Mouse (Mus musculus): ENCODE data around the gene Timm13.
A peak's percentile ranks its signal among the peaks of the same experiment; 100 is the strongest.

The Timm13 gene

DNA sequence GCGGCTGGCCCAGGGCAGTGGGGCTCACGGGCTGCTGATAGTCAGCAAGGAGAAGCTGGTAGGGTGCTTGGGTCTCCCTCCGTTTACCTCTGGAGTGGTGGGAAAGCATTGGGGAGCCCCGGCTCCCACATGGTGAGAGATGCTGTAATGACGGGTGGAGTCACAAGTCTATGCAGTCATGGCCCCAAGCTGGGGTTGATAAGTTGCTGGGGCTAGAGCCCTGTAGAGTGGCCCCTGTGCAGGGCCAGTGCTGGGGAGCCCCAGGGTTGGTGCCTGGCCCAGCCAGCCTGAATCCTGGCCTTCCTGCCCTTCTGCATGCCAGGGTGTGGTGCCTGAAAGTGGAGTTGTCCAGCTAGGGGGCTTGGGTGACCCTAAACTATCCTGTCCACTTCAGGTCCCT lies 38.5 kb downstream of the Timm13 start:
- no peak for DNase-seq (ENCODE audit: low spot score in 2 of 2)

DNA sequence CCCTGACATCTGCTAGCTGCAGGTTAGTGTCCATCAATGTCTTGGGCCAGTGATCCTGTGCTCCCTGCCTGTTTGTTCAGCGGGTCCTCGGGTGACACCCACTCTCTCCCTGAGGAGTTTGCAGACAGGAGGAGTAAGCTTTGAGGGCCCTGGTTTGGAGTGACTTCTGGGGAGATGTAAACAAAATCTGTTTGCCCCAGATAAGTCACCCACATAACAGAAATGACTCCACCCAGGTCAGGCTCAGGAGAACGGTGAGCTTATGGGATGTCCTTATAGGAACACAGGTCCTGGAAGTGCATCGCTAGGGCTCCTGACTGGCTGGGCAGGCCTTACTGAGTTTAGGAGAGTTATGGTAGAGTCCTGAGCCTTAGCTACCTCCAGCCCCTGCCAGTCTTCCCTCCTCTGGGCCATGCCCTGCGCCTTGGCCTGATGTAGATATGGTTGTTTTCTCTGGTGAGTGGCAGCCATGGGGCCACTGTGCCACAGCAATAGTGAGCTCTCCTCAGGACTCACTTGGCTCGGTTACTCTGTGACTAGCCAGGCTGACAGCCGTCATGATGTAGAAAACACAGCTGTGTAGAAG lies 42.3 kb downstream of the Timm13 start:
- DNase-seq (ENCODE audit: low spot score in 2 of 2): no peak

- DNase-seq (ENCODE audit: low spot score in 2 of 2): no peak
Measured at GRCm38 (mm10) chr10:80857848-80858247, 42.9 kb downstream of the Timm13 start.

- no peak for DNase-seq (ENCODE audit: low spot score in 2 of 2)
Measured at GRCm38 (mm10) chr10:80857386-80857785, 43.4 kb downstream of the Timm13 start.

- no peak for DNase-seq (ENCODE audit: low spot score in 2 of 2)
Measured at GRCm38 (mm10) chr10:80856908-80857307, 43.9 kb downstream of the Timm13 start.

DNA sequence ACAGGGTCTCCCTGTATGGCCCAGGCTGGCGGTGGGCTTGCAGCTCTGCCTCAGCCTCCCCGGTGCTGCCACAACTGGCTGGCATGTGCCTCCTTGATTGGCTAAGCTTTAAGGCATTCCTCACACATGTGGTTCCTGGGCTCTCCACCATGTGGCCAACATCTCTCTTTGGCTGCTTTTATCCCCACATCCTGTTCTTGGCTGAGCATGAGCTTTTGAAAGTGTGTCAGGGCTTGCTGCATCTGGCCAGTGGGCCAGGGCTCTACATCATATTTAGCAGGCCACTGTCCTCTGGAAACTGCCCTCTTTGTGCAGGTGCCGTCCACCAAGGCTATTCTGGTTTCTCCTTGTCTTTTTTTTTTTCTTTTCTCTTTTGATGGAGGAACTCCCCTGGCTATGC lies 44.5 kb downstream of the Timm13 start:
- DNase-seq (ENCODE audit: low spot score in 2 of 2): no peak

GRCm38 (mm10) chr10:80855749-80856073 lies 45.1 kb downstream of the Timm13 start:
- DNase-seq (ENCODE audit: low spot score in 2 of 2): no peak

DNA sequence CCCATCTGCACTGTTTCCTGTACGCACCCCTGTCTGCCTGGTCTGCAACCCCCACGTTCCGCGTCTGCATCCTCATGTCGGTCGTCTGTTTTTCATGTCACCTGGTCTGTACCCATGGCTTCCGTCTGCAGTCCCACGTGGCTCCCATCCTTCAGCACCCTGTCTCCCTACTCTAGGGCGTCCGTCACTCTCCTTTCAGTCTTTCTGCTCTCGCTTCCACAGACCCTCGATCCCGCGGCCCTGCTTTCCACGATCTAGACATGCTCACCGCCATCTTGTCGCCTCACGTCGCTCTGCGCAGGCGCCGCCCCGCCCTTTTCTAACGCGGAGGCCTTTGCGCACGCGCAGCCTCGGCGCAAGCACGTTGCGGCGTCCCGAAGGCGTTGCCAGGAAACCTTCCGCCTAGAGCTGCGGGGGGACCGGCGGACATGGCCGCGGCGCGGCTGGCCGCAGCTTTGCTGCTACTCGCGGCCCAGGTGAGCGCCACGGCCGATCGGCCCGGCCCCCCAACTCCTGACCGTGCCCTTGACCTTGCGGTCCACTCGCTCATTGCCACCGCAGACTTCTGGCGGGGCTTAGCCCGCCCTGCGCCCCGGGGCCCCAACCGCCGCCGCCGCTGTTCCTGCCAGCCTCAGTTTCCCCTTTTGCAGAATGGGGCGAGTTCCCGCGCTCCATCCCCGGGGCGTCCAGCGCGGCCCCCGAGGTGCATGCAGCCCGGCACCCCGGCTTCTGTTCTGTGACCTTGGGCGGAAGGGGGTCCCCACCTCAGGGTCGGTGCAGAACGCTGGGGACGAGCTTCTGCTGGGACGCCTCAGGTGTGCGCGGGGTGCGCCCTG lies 45.6 kb downstream of the Timm13 start, which contains the start of the genes Lsm7 and Sppl2b:
TSS of gene Lsm7 (minus strand) at position 297 of the 836 bp plus-strand sequence.
TSS of gene Sppl2b (plus strand) at position 363 of the 836 bp plus-strand sequence.
- peak; percentile 86 to 97 for DNase-seq (ENCODE audit: low spot score in 2 of 2)

Data from left cerebral cortex, adult 9 months (tissue).